Mouse (Mus musculus) CD4-positive, CD25-positive, alpha-beta regulatory T cell, adult 4 months (primary cell): ENCODE data around the gene Inava. TPM values are rescaled to one million over a fixed set of nuclear protein-coding genes. Genes with fewer than 3 reads are reported as not detected.

Experiments
- polyA plus RNA-seq, 2 experiments: library from polyadenylated mRNA; unstranded; fragments of 100-300 nt; shearing (Covaris generic); gene quantifications; one replicate each; pipeline ENCODE4 v1.2.1; 2017

Inava gene
- polyA plus RNA-seq, 2 experiments from 2014 or later, result 0.28 TPM; not detected in 1

Other genes with a start within 250 kb of the Inava start
- not detected for gene Igfn1, start 227.9 kb downstream of the Inava start, polyA plus RNA-seq
- gene Tmem9, start 226.1 kb downstream of the Inava start, polyA plus RNA-seq, result 10 to 100 TPM; 36.4 to 64.0 TPM
- gene Ascl5, start 183.5 kb downstream of the Inava start, polyA plus RNA-seq, result not detected
- gene Cacna1s, start 181.5 kb downstream of the Inava start, polyA plus RNA-seq, result 1 to 10 TPM; 3.6 to 6.9 TPM
- 10 to 100 TPM; 34.7 to 38.6 TPM for gene Kif21b, start 102.9 kb downstream of the Inava start, polyA plus RNA-seq
- gene Mroh3, start 21.4 kb downstream of the Inava start, polyA plus RNA-seq, result not detected
- not detected for gene Gpr25, start 26.6 kb upstream of the Inava start, polyA plus RNA-seq
- gene Camsap2, start 111.8 kb upstream of the Inava start, polyA plus RNA-seq, result 1 to 10 TPM; 3.9 to 6.2 TPM
- gene Ddx59, start 181.0 kb upstream of the Inava start, polyA plus RNA-seq, result 10 to 100 TPM in 1 of 2 experiments, 1 to 10 TPM in 1; 7.6 to 11.2 TPM
- 1 to 10 TPM; 1.2 to 1.3 TPM for gene Kif14, start 232.1 kb upstream of the Inava start, polyA plus RNA-seq